Mouse (Mus musculus) limb, embryonic 15.5 days (tissue): Measurements from ENCODE around the gene Speer3. TPM values are rescaled to one million over a fixed set of nuclear protein-coding genes. Genes with fewer than 3 reads are reported as not detected.
"Not testable (repeated sequence)": the region's sequence is repeated elsewhere in the genome, so short reads cannot be mapped to it uniquely, and the experiment has no call there.

ENCODE experiments used
- ATAC-seq: fragments of 200-750 bp; cut with Nextera tagmentation; 2 replicates; pipeline ENCODE4 v1.8.0; 2017; ENCODE audit warnings: low read depth, moderate TSS enrichment; ENCODE audit not compliant: insufficient number of reproducible peaks, low FRiP score, low TSS enrichment
- H3K27ac ChIP-seq: fragments of 300-500 bp; sonication (generic); 2 replicates; pipeline ENCODE4 v1.5.1; 2015; ENCODE audit warnings: moderate library complexity, mild to moderate bottlenecking, inconsistent platforms
- H3K27me3 ChIP-seq: fragments of 300-500 bp; sonication (generic); 2 replicates; pipeline ENCODE4 v1.6.1; 2015; ENCODE audit warnings: inconsistent platforms
- H3K36me3 ChIP-seq: fragments of 300-500 bp; sonication (generic); 2 replicates; pipeline ENCODE4 v1.6.1; 2015; ENCODE audit warnings: inconsistent platforms
- H3K4me1 ChIP-seq: fragments of 300-500 bp; sonication (generic); 2 replicates; pipeline ENCODE4 v1.6.1; 2015; ENCODE audit warnings: inconsistent platforms
- H3K4me2 ChIP-seq: fragments of 300-500 bp; sonication (generic); 2 replicates; pipeline ENCODE4 v1.6.1; 2015; ENCODE audit warnings: mild to moderate bottlenecking, inconsistent platforms
- H3K4me3 ChIP-seq: fragments of 300-500 bp; sonication (generic); 2 replicates; pipeline ENCODE4 v1.5.1; 2015; ENCODE audit warnings: mild to moderate bottlenecking, inconsistent platforms
- H3K9ac ChIP-seq: fragments of 300-500 bp; sonication (generic); 2 replicates; pipeline ENCODE4 v1.6.1; 2015; ENCODE audit warnings: inconsistent platforms
- H3K9me3 ChIP-seq: fragments of 300-500 bp; sonication (generic); 2 replicates; pipeline ENCODE4 v1.6.1; 2016; ENCODE audit warnings: inconsistent platforms
- WGBS: fragments of 180-500 bp; shearing (Covaris S2); methylation state at CpG from one replicate; pipeline ENCODE4 v1.1.7; 2015; 5-methylcytosine and 5-hydroxymethylcytosine counted together
- polyA plus RNA-seq: library from polyadenylated mRNA; unstranded; fragments of >200 nt; fragmentation: Nextera tagmentation; extraction: Ambion mirVana; gene quantifications from 2 replicates; pipeline ENCODE4 v1.2.1, GENCODE M21; 2015

Speer3 gene
- polyA plus RNA-seq: not detected in 2 replicates

- H3K36me3 ChIP-seq: no peaks in the 10 kb centered on the region
- H3K9ac ChIP-seq: no peak within 1 kb of the TSS
- no peak within 1 kb of the TSS for H3K27ac ChIP-seq
- no peaks in the 10 kb centered on the region for H3K9me3 ChIP-seq
- WGBS: 88% methylated on average over 1 of the region's 1 CpGs
- ATAC-seq: no peak
- no peaks in the 10 kb centered on the region for H3K4me1 ChIP-seq
- H3K27me3 ChIP-seq: no peaks in the 10 kb centered on the region
- H3K4me2 ChIP-seq: no peak within 1 kb of the TSS
- no peak within 1 kb of the TSS for H3K4me3 ChIP-seq
Measured at GRCm38 (mm10) chr5:13791319-13791718, at the start of gene Speer3. Gene Speer3 (plus strand): TSS chr5:13791619.

- H3K9ac ChIP-seq, H3K9me3 ChIP-seq, ATAC-seq, H3K4me1 ChIP-seq, H3K4me3 ChIP-seq, H3K36me3 ChIP-seq, H3K27ac ChIP-seq, H3K4me2 ChIP-seq, H3K27me3 ChIP-seq: not testable (repeated sequence)
- WGBS: 64% methylated on average over 2 of the region's 2 CpGs
Measured at GRCm38 (mm10) chr5:13810496-13810895, 19.1 kb downstream of the Speer3 start.

- Histone ChIP-seq H3K9me3 (no peaks in the 10 kb centered on the region), H3K4me3 (no peak overlapping the region), H3K36me3 (no peaks in the 10 kb centered on the region), H3K27ac (no peak overlapping the region), H3K4me2 (no peak overlapping the region), H3K9ac (no peak overlapping the region), H3K4me1 (no peaks in the 10 kb centered on the region), H3K27me3 (no peaks in the 10 kb centered on the region)
- no peak for ATAC-seq
Measured at GRCm38 (mm10) chr5:13825108-13825507, 33.7 kb downstream of the Speer3 start.

GRCm38 (mm10) chr5:13826708-13827107, 35.3 kb downstream of the Speer3 start:
- Histone ChIP-seq H3K4me1 (no peaks in the 10 kb centered on the region), H3K4me3 (no peak overlapping the region), H3K4me2 (no peak overlapping the region), H3K9me3 (no peaks in the 10 kb centered on the region), H3K27ac (no peak overlapping the region), H3K9ac (no peak overlapping the region), H3K36me3 (no peaks in the 10 kb centered on the region), H3K27me3 (no peaks in the 10 kb centered on the region)
- ATAC-seq: no peak

- ATAC-seq: no peak
- Histone ChIP-seq H3K27ac (no peak overlapping the region), H3K36me3 (no peaks in the 10 kb centered on the region), H3K9me3 (no peaks in the 10 kb centered on the region), H3K9ac (no peak overlapping the region), H3K4me1 (no peaks in the 10 kb centered on the region), H3K4me3 (no peak overlapping the region), H3K4me2 (no peak overlapping the region), H3K27me3 (no peaks in the 10 kb centered on the region)
Measured at GRCm38 (mm10) chr5:13844317-13844716, 52.9 kb downstream of the Speer3 start.

Other genes starting within 250 kb of the Speer3 start
- 6.6 and 6.7 TPM in 2 replicates for gene Sema3e, start 233.7 kb downstream of the Speer3 start, polyA plus RNA-seq